8 mouse cellular contexts compared by ENCODE assay signal in the genomic region with DNA sequence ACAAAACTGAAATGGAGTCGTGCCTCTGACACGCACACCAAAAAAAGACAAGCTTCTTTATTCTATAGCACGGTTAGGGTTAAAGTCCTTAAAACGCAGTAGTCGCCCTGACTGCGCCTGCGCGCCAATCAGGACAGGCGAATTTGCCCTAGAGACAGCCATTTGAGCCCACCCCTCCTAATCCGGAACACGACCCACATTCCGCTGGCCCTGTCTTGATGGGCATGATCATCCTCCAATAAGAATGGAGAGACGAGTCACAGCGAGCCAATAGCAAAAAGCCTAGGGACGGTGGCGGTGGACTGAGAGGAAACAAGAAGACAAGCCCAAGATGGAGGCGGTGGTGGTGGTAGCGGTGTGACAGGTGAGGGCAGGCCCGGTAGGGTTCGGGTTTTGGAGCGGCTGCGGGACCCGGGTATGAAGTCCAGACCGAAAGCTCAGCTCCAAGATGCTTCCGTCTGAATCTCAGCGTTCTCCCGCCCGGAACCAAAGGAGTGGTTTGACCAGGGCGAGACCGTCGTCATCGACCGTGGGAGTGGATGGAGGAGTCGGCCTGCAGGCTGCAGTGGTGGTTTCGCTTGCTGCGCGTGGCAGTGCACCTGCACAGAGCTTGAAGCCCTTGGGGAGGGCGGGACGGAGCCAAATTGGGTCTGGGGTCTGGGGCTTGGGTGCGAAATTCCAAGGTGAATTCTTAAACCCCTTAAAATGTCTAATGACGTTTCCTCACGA. TPM values are rescaled to one million over a fixed set of nuclear protein-coding genes. Genes with fewer than 3 reads are reported as not detected.
DNase-seq lines count a peak whose midpoint lies in the region; ATAC-seq and TF ChIP-seq lines count a peak whose summit lies in the region.

No protein-coding gene starts in this region.

- peak overlapping the region; percentile 78 for H3K4me3 ChIP-seq in cortical plate, adult 2 months (ENCODE audit: insufficient read depth, low read length)
- H3K4me3 ChIP-seq in megakaryocyte, embryonic 14.5 days (replicated peaks): peak overlapping the region; percentile 93

- peak overlapping the region; percentile 95 for H3K27ac ChIP-seq in cortical plate, adult 2 months (ENCODE audit: insufficient read depth, low read length)

- TF ChIP-seq POLR2A in cortical plate, adult 2 months (IDR thresholded peaks at IDR 0.05; ENCODE audit: extremely low read depth, insufficient read depth, low read length): peak; percentile 84

- 0 out of 2 replicates have a peak, but pooled peaks cover 3% of the 10 kb centered on the region for H3K9me3 ChIP-seq in megakaryocyte, embryonic 14.5 days

- peaks cover 35% of the 10 kb centered on the region for H3K36me3 ChIP-seq in megakaryocyte, embryonic 14.5 days (replicated peaks; ENCODE audit: low read length)

- DNase-seq in gastrocnemius, adult 8-10 months (ENCODE audit: low spot score in 2 of 2): peak; percentile 85
- peak; percentile 92 for DNase-seq in hindlimb bud, embryonic 11.5 days (ENCODE audit: extremely low spot score, low read depth, low spot score)
- DNase-seq in left cerebral cortex, adult 8-10 months (ENCODE audit: low spot score in 2 of 2): peak; percentile 75 to 91
- DNase-seq in right cerebral cortex, postnatal 10 days (ENCODE audit: low spot score in 2 of 2): peak; percentile 95 to 97
- peak; percentile 63 for DNase-seq in urinary bladder, postnatal 25 days (ENCODE audit: low spot score)

- ATAC-seq in activated CD4-positive, CD25-positive, alpha-beta regulatory T cell, adult 4 months: peak; percentile 100

- peaks cover 2% of the 10 kb centered on the region for H3K27me3 ChIP-seq in megakaryocyte, embryonic 14.5 days (replicated peaks)

- H3K4me1 ChIP-seq in cortical plate, adult 2 months (ENCODE audit: control insufficient read depth, insufficient read depth, low read length): peaks cover 1% of the 10 kb centered on the region; the same call in 1 of the 2 replicates
- H3K4me1 ChIP-seq in megakaryocyte, embryonic 14.5 days: peaks cover 21% of the 10 kb centered on the region

- TF ChIP-seq CTCF in cortical plate, adult 2 months (IDR thresholded peaks at IDR 0.05; ENCODE audit: extremely low read depth, insufficient read depth, low read length): no peak

RNA-seq across cellular contexts. Expression of gene Timp1, which starts 21.5 kb away (rescaled TPM):
- not detected for polyA plus RNA-seq in activated CD4-positive, CD25-positive, alpha-beta regulatory T cell, adult 4 months (2017; shearing (Covaris generic))
- 0.68 and 1.5 TPM in 2 replicates for polyA plus RNA-seq in cortical plate, adult 2 months (2012; rRNA removed)
- total RNA-seq in gastrocnemius, adult 8-10 months (2022): under 1 TPM in 3 of 4 experiments, not detected in 1; 0.36 to 0.99 (median 0.59) TPM
- 1 to 10 TPM in 2 of 4 experiments, under 1 TPM in 2; 0.41 to 2.4 (median 1.0) TPM for total RNA-seq in left cerebral cortex, adult 8-10 months (2022)
- polyA plus RNA-seq in megakaryocyte, embryonic 14.5 days (2012; ENCODE audit: insufficient read depth, low replicate concordance): not detected in 2 replicates

RNA-seq across cellular contexts. Expression of gene Araf, which starts 50.8 kb away (rescaled TPM):
- polyA plus RNA-seq in activated CD4-positive, CD25-positive, alpha-beta regulatory T cell, adult 4 months (2017; shearing (Covaris generic)): 100 to 1,000 TPM; 113 to 128 TPM
- 200 and 204 TPM in 2 replicates for polyA plus RNA-seq in cortical plate, adult 2 months (2012; rRNA removed)
- total RNA-seq in gastrocnemius, adult 8-10 months (2022): 100 to 1,000 TPM; 102 to 107 (median 105) TPM
- 100 to 1,000 TPM; 178 to 196 (median 190) TPM for total RNA-seq in left cerebral cortex, adult 8-10 months (2022)
- 9.4 and 43.5 TPM in 2 replicates for polyA plus RNA-seq in megakaryocyte, embryonic 14.5 days (2012; ENCODE audit: insufficient read depth, low replicate concordance)

Comparison
In these comparisons a context has a peak if more than half of its experiments do, and no peak if none do; other contexts are left out.
1. Peak in every context shown above with its lines: DNase-seq, ATAC-seq, H3K4me3 ChIP-seq and H3K27ac ChIP-seq.